Mouse (Mus musculus) myocyte (in vitro differentiated cells): ENCODE results near the gene Tctn3.

Source experiments
- POLR2A ChIP-seq: IDR thresholded peaks from one replicate; pipeline ENCODE4 v1.6.1; 2011; ENCODE audit warnings: low read depth, mild to moderate bottlenecking, control low read depth, moderate library complexity; ENCODE audit not compliant: insufficient read length
- POLR2AphosphoS2 ChIP-seq: IDR thresholded peaks from one replicate; pipeline ENCODE4 v1.6.1; 2011; ENCODE audit warnings: low read depth, control low read depth; ENCODE audit not compliant: insufficient read length
- TCF12 ChIP-seq: IDR thresholded peaks from one replicate; pipeline ENCODE4 v1.6.1; 2011; ENCODE audit warnings: mild to moderate bottlenecking, control low read depth; ENCODE audit not compliant: poor library complexity, insufficient read depth, severe bottlenecking
- USF1 ChIP-seq: IDR thresholded peaks from one replicate; pipeline ENCODE4 v1.6.1; 2011; ENCODE audit warnings: low read depth, mild to moderate bottlenecking, control low read depth, moderate library complexity

DNA sequence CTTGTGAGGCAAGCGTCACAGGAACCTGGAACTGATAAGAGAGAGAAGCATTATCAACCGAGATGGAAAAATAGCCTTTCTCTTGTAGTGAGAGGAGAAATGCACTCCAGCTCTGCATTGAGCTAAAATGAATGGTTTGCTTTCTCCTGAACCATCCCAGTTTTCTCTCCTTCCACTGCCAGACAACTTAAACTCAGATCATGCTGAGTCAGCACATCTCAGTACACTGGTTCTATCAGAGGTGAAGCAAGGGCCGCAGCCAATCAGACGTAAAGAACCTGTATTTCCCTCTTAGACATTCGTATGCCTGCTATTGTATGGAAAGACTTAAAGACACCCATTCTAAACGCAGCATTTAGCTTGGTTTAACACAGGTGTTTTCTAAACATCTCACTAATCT, 4.4 kb downstream of the Tctn3 start:
- no peak for TF ChIP-seq POLR2A
- no peak for TF ChIP-seq TCF12
- TF ChIP-seq USF1 = no peak
- no peak for TF ChIP-seq POLR2AphosphoS2
